Mouse (Mus musculus): Measurements from ENCODE around the gene Slc43a2. TPM values are rescaled to one million over a fixed set of nuclear protein-coding genes. Genes with fewer than 3 reads are reported as not detected.

Gene Slc43a2
- total RNA-seq, 2 experiments from 2014 or later = 14.9 to 18.2 TPM

Small RNAs within 50 kb of the gene (microRNA-seq; reads per million reads assigned to microRNA genes)
- not detected for gene Mir3971

Other genes with a start within 250 kb of the Slc43a2 start
- gene Rpa1, start 183.4 kb upstream of the Slc43a2 start, total RNA-seq (2021) = 10 to 100 TPM; 58.0 to 63.5 TPM
- 1 to 10 TPM; 4.3 to 4.6 TPM for gene Smyd4, start 183.3 kb upstream of the Slc43a2 start, total RNA-seq (2021)
- gene Serpinf1, start 109.0 kb upstream of the Slc43a2 start, total RNA-seq (2021) = 10 to 100 TPM; 26.3 to 26.9 TPM
- gene Serpinf2, start 92.1 kb upstream of the Slc43a2 start, total RNA-seq (2021) = not detected
- gene Wdr81, start 77.0 kb upstream of the Slc43a2 start, total RNA-seq (2021) = 1 to 10 TPM; 7.7 to 9.1 TPM
- 1 to 10 TPM; 7.9 to 8.1 TPM for gene Tlcd2, start 70.0 kb upstream of the Slc43a2 start, total RNA-seq (2021)
- 10 to 100 TPM; 78.7 to 89.4 TPM for gene Prpf8, start 44.9 kb upstream of the Slc43a2 start, total RNA-seq (2021)
- 10 to 100 TPM; 47.4 to 47.8 TPM for gene Rilp, start 21.6 kb upstream of the Slc43a2 start, total RNA-seq (2021)
- gene Scarf1, start 18.2 kb upstream of the Slc43a2 start, total RNA-seq (2021) = 10 to 100 TPM in 1 of 2 experiments, 1 to 10 TPM in 1; 8.5 to 12.1 TPM
- 100 to 1,000 TPM; 108 to 115 TPM for gene Pitpna, start 56.4 kb downstream of the Slc43a2 start, total RNA-seq (2021)
- 10 to 100 TPM; 27.8 to 29.8 TPM for gene Inpp5k, start 99.3 kb downstream of the Slc43a2 start, total RNA-seq (2021)
- gene Myo1c, start 118.8 kb downstream of the Slc43a2 start, total RNA-seq (2021) = 100 to 1,000 TPM; 119 to 132 TPM
- gene Crk, start 147.6 kb downstream of the Slc43a2 start, total RNA-seq (2021) = 10 to 100 TPM; 81.3 to 88.2 TPM
- gene Ywhae, start 201.2 kb downstream of the Slc43a2 start, total RNA-seq (2021) = 100 to 1,000 TPM; 555 to 568 TPM

All from heart, postnatal 25 days (tissue).